20 mouse cellular contexts compared by ENCODE assay signal in genomic region chr15:25884416-25884958, GRCm38 (mm10). TPM values are rescaled to one million over a fixed set of nuclear protein-coding genes. Genes with fewer than 3 reads are reported as not detected.
DNase-seq lines count a peak whose midpoint lies in the region; ATAC-seq and TF ChIP-seq lines count a peak whose summit lies in the region.
"Had no signal": no experiment of that assay in that cellular context is flagged by ENCODE, and none has a peak within 500 bp of the region (broad histone marks: within the 10 kb centered on the region; RNA-seq: fewer than 3 reads in every experiment).

No protein-coding gene starts in this region.

- no peak for TF ChIP-seq EP300 in heart, adult 2 months (IDR thresholded peaks at IDR 0.05; ENCODE audit: insufficient read depth, low read depth, low read length)

- H3K4me2 ChIP-seq in intestine, postnatal 0 days (replicated peaks; ENCODE audit: low read depth) = no peak overlapping the region
- H3K4me2 ChIP-seq: limb, embryonic 13.5 days; liver, embryonic 15.5 days; neural tube, embryonic 13.5 days had no signal

- no peaks in the 10 kb centered on the region for H3K9me3 ChIP-seq in intestine, postnatal 0 days (ENCODE audit: control insufficient read depth)
- H3K9me3 ChIP-seq: limb, embryonic 13.5 days; liver, embryonic 15.5 days; midbrain, embryonic 10.5 days had no signal

- peak; percentile 71 for ATAC-seq in common myeloid progenitor, adult 5-6 weeks (replicated peaks; ENCODE audit: low read depth, poor library complexity, severe bottlenecking)
- peak; percentile 22 for ATAC-seq in inflammation-experienced regulatory T-cells, adult 6 months
- ATAC-seq in intestine, postnatal 0 days = no peak
- ATAC-seq: hindbrain, embryonic 16.5 days had no signal

- peak; percentile 87 for DNase-seq in heart, adult 11 months
- DNase-seq in heart, adult 2 months = no peak
- DNase-seq in liver = no peak
- DNase-seq in left cerebral cortex, postnatal 10 days (ENCODE audit: extremely low spot score in 1 of 2, low spot score in 2 of 2) = no peak
- DNase-seq: adrenal gland, adult 2 months; cerebellum, adult 8-10 months; heart, adult 18-20 months; heart, postnatal 4 days; kidney, adult 18-20 months; kidney, postnatal 14 days; thymus, postnatal 14 days had no signal

- H3K27ac ChIP-seq in heart, adult 2 months = no peak overlapping the region
- no peak overlapping the region for H3K27ac ChIP-seq in small intestine, adult 2 months (ENCODE audit: insufficient read depth, low read depth, low read length)
- H3K27ac ChIP-seq in intestine, postnatal 0 days (ENCODE audit: low read depth, low read length) = no peak overlapping the region
- H3K27ac ChIP-seq: limb, embryonic 13.5 days; liver, embryonic 15.5 days; midbrain, embryonic 10.5 days; neural tube, embryonic 13.5 days had no signal

- 77% methylated on average over 14 of the region's 14 CpGs for WGBS in heart, adult 2 months
- WGBS in small intestine, adult 2 months = 67% methylated on average over 14 of the region's 14 CpGs
- WGBS in intestine, postnatal 0 days = 74% methylated on average over 14 of the region's 14 CpGs

- H3K36me3 ChIP-seq in heart, adult 2 months (ENCODE audit: control insufficient read depth, insufficient read depth, low read length) = no peaks in the 10 kb centered on the region
- H3K36me3 ChIP-seq in small intestine, adult 2 months (ENCODE audit: control insufficient read depth, insufficient read depth, low read length) = no peaks in the 10 kb centered on the region
- no peaks in the 10 kb centered on the region for H3K36me3 ChIP-seq in intestine, postnatal 0 days (ENCODE audit: control insufficient read depth, insufficient read depth)
- H3K36me3 ChIP-seq: limb, embryonic 13.5 days; liver, embryonic 15.5 days; midbrain, embryonic 10.5 days; neural tube, embryonic 13.5 days had no signal

- no peak overlapping the region for H3K4me3 ChIP-seq in heart, adult 2 months
- peak overlapping the region; percentile 18; the same call in 1 of the 2 replicates for H3K4me3 ChIP-seq in small intestine, adult 2 months (ENCODE audit: low read depth, low read length)
- no peak overlapping the region for H3K4me3 ChIP-seq in intestine, postnatal 0 days (ENCODE audit: low read depth, low read length)
- H3K4me3 ChIP-seq: limb, embryonic 13.5 days; liver, embryonic 15.5 days; midbrain, embryonic 10.5 days; neural tube, embryonic 13.5 days had no signal

- peaks cover 2% of the 10 kb centered on the region for H3K4me1 ChIP-seq in heart, adult 2 months (ENCODE audit: control insufficient read depth, insufficient read depth, low read length)
- no peaks in the 10 kb centered on the region; the same call in 1 of the 2 replicates for H3K4me1 ChIP-seq in small intestine, adult 2 months (ENCODE audit: control insufficient read depth, insufficient read depth, insufficient read length, low read length)
- H3K4me1 ChIP-seq in intestine, postnatal 0 days (replicated peaks; ENCODE audit: control insufficient read depth, insufficient read depth, low read length) = no peaks in the 10 kb centered on the region
- H3K4me1 ChIP-seq: liver, embryonic 15.5 days; midbrain, embryonic 10.5 days had no signal

- H3K27me3 ChIP-seq in heart, adult 2 months (ENCODE audit: control insufficient read depth, insufficient read depth, low read length) = no peaks in the 10 kb centered on the region
- no peaks in the 10 kb centered on the region for H3K27me3 ChIP-seq in small intestine, adult 2 months (ENCODE audit: control insufficient read depth, insufficient read depth, low read length)
- H3K27me3 ChIP-seq in intestine, postnatal 0 days (replicated peaks; ENCODE audit: control insufficient read depth, insufficient read depth, low read length) = no peaks in the 10 kb centered on the region
- H3K27me3 ChIP-seq: limb, embryonic 13.5 days; liver, embryonic 15.5 days; neural tube, embryonic 13.5 days had no signal

- no peak for TF ChIP-seq CTCF in heart, adult 2 months (IDR thresholded peaks at IDR 0.05)
- no peak for TF ChIP-seq CTCF in small intestine, adult 2 months (IDR thresholded peaks at IDR 0.05; ENCODE audit: extremely low read depth, insufficient read length, insufficient replicate concordance, low read depth, low read length)
- no peak for TF ChIP-seq CTCF in intestine, postnatal 0 days (IDR thresholded peaks at IDR 0.05; ENCODE audit: low read depth)

- no peaks in the 10 kb centered on the region for H3K79me2 ChIP-seq in heart, adult 2 months (replicated peaks; ENCODE audit: control insufficient read depth, insufficient read depth, low read length)

- no peak for TF ChIP-seq POLR2A in heart, adult 2 months (IDR thresholded peaks at IDR 0.05; ENCODE audit: insufficient read depth, low read depth, low read length)
- TF ChIP-seq POLR2A in small intestine, adult 2 months (IDR thresholded peaks at IDR 0.05; ENCODE audit: low read depth, low read length) = no peak

- H3K9ac ChIP-seq in heart, adult 2 months (ENCODE audit: low read depth, low read length) = no peak overlapping the region
- no peak overlapping the region for H3K9ac ChIP-seq in intestine, postnatal 0 days (ENCODE audit: low read depth, low read length)
- H3K9ac ChIP-seq: limb, embryonic 13.5 days; liver, embryonic 15.5 days; neural tube, embryonic 13.5 days had no signal

- intact Hi-C loops in heart, adult 2 months (cut with DNase I) = no loop called here
- intact Hi-C loops in left cerebral cortex, postnatal 10 days (cut with DNase I) = no loop called here

RNA-seq across cellular contexts. Expression of gene Retreg1, which starts 41.5 kb away (rescaled TPM):
- 100 to 1,000 TPM; 248 to 328 TPM for total RNA-seq in heart, adult 2 months (2021)
- polyA plus RNA-seq in heart, adult 2 months (2012; rRNA removed) = 41.0 and 59.1 TPM in 2 replicates
- 77.9 and 95.7 TPM in 2 replicates for total RNA-seq in common myeloid progenitor, adult 5-6 weeks (2017)
- 10 to 100 TPM; 53.0 to 73.2 (median 58.3) TPM for polyA plus RNA-seq in inflammation-experienced regulatory T-cells, adult 6 months (2017; shearing (Covaris generic))
- 5.3 and 7.5 TPM in 2 replicates for polyA plus RNA-seq in small intestine, adult 2 months (2012; rRNA removed)
- total RNA-seq in left cerebral cortex, postnatal 10 days (2021) = 10 to 100 TPM; 42.1 to 44.2 TPM
- 37.8 and 41.5 TPM in 2 replicates for polyA plus RNA-seq in intestine, postnatal 0 days (2015; fragmentation: Nextera tagmentation; extraction: Ambion mirVana)
